Mouse (Mus musculus) liver, adult 2 months (tissue): Measurements from ENCODE around the gene Zic4.

ENCODE experiments used
- CTCF ChIP-seq: fragments of 200-500 bp; IDR thresholded peaks from 2 replicates; pipeline ENCODE4 v1.5.1; 2011; ENCODE audit warnings: low read depth, low read length, control low read depth
- POLR2A ChIP-seq: fragments of 200-500 bp; IDR thresholded peaks from 2 replicates; pipeline ENCODE4 v1.6.1; 2011; ENCODE audit warnings: low read length, control low read depth; ENCODE audit not compliant: insufficient read depth; ENCODE audit errors: extremely low read depth

GRCm38 (mm10) chr9:91351961-91352411 lies 10.2 kb upstream of the Zic4 start:
- TF ChIP-seq CTCF = no peak
- TF ChIP-seq POLR2A = no peak
